Mouse (Mus musculus) CD4-positive, CD25-positive, alpha-beta regulatory T cell, adult 2 months (primary cell): ENCODE results near the gene Olfr707.
"Not testable (repeated sequence)": the region's sequence is repeated elsewhere in the genome, so short reads cannot be mapped to it uniquely, and the experiment has no call there.

Source experiments
- DNase-seq: peaks from one replicate; pipeline ENCODE4 v3.0.0-alpha.2; 2012; ENCODE audit warnings: low read depth, low spot score

Gene Olfr707

DNA sequence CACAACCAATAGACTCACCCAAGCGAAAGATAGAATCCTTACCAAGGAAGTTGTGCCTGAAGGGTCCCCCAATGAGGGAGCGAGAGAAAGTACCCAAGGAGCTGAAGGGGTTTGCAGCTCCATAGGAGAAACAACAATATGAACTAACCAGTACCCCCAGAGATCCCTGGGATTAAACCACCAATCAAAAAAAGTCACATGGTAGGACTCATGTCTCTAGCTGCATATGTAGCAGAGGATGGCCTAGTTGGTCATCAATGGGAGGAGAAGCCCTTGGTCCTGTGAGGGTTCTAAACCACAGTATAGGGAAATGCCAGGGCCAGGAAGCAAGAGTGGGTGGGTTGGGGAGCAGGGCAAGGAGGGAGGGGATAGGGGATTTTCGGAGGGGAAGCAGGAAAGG lies at the start of gene Olfr707:
Olfr707 (minus strand) TSS at position 101 of the 400 bp plus-strand sequence.
- DNase-seq, result not testable (repeated sequence)

DNA sequence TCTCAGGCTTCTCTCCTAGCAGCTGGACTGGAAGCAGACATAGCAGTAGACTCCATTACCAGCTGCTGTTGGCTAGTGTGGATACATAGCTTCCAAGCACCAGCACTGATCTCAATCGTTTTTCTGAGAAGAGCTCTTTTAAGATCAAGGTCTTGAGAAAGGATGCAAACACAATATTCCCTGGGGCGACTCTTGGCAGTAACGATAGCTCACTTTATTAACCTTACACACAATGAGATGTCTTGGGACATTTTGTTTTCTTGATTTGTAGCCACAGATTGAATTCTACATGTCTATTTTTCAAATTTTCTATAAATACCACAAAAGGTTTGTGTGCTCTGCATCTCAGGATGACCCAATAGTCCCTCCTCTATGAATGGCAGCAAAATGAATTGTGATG lies 47.2 kb upstream of the Olfr707 start, which contains the start of gene Olfr710:
Olfr710 (minus strand) TSS at position 101 of the 400 bp plus-strand sequence.
- DNase-seq, result no peak

DNA sequence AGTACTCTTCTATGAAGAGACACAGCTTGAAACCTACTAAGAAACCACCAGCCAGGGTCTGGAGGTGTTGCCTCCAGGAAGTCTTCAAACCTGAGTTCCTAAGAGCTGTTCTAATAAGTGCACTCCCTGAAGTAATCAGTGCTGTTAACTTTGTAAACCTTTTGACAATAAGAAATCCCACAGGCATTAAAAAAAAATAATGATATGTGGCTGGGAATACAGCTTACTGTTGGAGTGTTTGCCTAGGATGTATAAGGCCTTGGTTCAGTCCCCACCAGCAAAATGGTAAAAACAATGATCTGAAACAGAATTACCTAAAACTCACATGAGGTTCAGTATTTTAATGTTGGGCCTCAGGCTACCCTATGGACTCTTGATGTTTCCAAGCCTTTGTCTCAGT lies 31.1 kb upstream of the Olfr707 start, which contains the start of gene Olfr709-ps1:
Olfr709-ps1 (minus strand) TSS at position 101 of the 400 bp plus-strand sequence.
- DNase-seq, result no peak

DNA sequence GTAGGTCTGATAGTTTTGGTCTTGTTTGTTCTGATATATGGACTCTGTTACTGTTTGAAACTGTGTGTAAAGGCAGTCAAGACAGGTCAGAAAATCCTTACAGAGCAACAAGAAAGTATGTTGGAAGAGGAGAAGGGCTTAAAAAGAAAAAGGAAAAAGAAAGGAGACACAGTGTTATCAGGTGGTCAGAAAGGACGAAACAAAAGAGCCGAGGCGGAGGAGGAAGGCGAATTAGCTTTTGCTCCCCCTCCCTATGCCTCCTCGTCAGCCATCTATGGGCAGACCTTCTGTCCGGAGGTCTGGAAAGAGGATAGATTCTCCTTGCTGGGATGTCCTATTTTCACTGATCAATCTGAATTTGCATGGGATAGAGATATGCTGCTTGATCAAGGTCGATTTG lies 19.9 kb upstream of the Olfr707 start:
- not testable (repeated sequence) for DNase-seq

DNA sequence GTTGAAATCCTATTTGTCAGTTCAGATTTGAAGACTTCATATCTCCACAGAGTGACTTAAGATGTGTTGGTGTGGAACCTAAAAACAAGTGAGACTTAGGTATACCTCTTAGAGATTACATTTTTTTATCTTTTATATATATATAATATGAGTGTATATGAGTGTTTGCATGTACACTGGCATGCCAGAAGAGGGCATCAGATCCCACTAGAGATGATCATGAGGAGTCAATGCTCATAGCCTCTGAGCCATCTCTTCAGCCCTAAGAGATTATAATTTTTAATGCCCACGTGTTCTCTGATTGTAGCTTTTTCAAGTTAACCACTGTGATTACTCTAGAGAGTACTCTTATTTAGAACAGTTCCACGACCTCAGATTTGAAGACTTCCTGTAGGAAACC lies 6.6 kb upstream of the Olfr707 start, which contains the start of gene Olfr1532-ps1:
Olfr1532-ps1 (plus strand) TSS at position 326 of the 400 bp plus-strand sequence.
- DNase-seq, result no peak

DNA sequence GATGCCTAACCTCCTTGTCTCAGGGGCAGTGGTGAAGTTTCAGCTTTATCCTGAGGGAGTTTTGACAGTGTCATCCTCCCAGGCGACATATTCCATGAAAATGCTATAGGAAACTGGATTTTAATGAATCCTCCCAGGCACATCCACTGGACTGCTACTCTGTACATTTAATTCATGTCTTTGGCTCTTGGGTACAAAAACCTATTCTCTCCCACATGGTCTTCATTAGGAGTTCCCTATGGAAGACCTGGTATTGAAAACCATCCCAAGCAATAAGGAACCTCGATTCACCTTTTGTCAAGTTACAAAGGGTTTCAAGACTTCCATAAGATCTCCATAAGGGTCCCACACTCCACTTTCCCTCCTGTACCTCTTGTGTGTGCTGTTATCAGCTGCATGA lies 13.0 kb downstream of the Olfr707 start, which contains the start of gene Olfr706:
Olfr706 (minus strand) TSS at position 101 of the 400 bp plus-strand sequence.
- DNase-seq, result no peak

DNA sequence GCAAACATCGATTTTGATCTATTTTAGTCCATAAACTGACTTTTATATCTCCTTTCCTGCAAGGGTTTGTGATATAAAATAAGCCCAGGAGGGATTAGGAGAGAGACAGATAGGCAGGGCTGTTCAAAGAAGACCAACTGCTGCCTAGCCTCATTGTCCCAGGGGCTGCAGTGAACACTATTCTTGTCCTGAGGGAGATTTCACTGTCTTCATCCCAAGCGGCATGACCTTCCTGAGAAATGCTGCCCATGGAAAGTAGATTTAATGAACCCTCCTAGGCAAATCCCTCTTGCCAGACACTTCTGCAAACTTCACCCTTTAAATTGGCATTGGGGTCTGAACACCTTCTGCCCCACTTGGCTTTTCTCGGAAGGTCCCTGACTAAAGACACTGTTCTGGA lies 24.2 kb downstream of the Olfr707 start, which contains the start of gene Olfr705:
Olfr705 (minus strand) TSS at position 101 of the 400 bp plus-strand sequence.
- no peak for DNase-seq

DNA sequence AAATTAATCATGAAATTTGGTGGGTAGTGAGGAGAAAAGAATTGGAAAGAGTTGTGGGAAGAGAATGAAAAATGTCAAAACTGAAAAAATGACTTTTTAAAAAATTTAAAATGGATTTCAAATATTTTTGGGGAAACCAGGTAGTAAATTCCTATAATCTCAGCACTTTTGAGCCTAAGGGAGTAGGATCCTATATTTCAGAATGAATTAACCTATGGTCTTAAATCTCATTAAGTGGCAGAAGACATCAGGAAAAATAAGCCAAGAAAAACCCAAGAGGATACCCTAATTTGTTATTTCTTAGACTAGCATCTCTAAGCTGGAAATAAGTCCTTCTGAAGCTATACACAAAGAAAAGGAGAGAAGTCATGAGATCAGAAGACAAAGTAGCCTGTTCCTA lies 38.2 kb downstream of the Olfr707 start, which contains the start of gene Olfr704:
Olfr704 (plus strand) TSS at position 301 of the 400 bp plus-strand sequence.
- DNase-seq, result no peak

DNA sequence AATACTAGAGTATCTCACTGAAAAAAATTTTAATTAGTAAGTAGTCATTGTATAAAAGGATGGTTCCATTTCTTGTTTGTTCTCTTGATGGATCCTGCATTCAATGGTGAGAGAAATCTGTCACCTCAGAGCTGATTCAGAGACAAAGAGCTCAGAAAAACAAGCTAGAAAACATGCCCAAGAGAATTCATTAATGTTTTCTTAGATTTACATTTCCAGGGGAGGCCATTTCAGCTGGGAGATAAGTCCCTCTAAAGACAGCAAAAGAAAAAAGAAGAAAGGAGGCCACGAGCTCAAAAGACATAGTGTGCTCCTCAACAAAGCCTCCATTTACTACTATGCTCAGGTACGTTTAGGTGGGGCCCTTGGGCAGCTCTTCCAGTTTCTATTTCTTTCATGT lies 58.0 kb downstream of the Olfr707 start, which contains the start of gene Olfr703:
Olfr703 (plus strand) TSS at position 301 of the 400 bp plus-strand sequence.
- no peak for DNase-seq
